Mouse (Mus musculus) embryo, embryonic 10 days (tissue): ENCODE measurements around the gene Parp9.
"Not testable (repeated sequence)": the region's sequence is repeated elsewhere in the genome, so short reads cannot be mapped to it uniquely, and the experiment has no call there.

Source experiments
- DNase-seq: peaks from one replicate; pipeline ENCODE4 v3.0.0-alpha.2; 2015; ENCODE audit warnings: low spot score

Parp9 gene

DNA sequence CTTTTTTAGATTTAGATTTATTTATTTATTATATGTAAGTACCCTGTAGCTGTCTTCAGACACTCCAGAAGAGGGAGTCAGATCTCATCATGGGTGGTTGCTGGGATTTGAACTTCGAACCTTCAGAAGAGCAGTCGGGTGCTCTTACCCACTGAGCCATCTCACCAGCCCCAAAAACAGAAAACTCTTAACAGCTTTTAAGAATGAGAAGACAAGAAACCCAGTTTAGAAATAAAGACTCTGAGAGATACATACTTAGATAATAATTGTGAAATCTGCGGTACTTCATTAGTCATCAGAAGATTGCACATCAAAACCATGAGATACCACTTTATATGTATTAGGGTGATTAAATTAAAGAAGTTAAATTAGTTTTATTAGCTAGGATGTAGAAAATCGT lies 60.6 kb downstream of the Parp9 start:
- DNase-seq: not testable (repeated sequence)

DNA sequence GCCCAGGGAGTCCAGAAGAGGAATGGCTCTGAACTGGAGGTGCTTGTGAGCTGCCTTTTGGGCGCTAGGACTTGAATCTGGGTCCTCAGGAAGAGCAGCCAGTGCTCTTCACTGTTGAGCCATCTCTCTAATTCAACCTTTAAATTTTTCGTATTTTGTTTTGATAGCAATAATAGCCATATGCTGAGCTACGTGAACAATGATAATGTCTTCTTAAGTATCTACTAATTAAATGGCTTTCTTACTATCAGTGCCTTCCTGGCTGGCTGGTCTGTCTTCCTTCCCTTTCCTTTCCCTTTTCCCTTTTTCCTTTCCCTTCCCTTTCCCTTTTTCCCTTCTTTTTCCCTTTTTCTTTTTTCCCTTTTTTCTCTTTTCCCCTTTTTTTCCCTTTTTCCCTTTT lies 70.1 kb downstream of the Parp9 start:
- no peak for DNase-seq

DNA sequence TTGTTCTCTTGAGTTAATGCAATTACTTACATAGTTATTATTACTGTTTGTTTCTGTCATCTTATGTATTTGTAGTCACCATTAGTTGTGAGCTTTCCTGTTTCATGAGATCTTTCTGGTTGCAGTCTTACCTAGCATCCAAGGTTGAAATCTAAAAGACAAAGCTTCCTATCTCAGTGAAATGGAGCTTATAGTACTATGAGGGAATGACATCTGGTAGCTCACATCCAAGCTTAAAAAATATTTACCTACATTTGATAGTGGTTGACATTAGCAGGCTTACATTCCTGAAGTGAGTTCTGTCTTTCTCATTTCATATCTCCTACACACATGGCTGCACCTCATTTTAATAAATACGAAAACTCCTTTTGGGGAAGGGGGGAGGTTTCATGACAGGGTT lies 78.1 kb downstream of the Parp9 start:
- no peak for DNase-seq
